ENCODE assay signal across 8 mouse cellular contexts in genomic region chr11:53478383-53479170, GRCm38 (mm10). TPM values are rescaled to one million over a fixed set of nuclear protein-coding genes. Genes with fewer than 3 reads are reported as not detected.
DNase-seq lines count a peak whose midpoint lies in the region; ATAC-seq and TF ChIP-seq lines count a peak whose summit lies in the region.

No protein-coding gene starts in this region.

- no peak for TF ChIP-seq CTCF in heart, postnatal 0 days (IDR thresholded peaks at IDR 0.05; ENCODE audit: low read depth)

- H3K27me3 ChIP-seq in heart, postnatal 0 days (ENCODE audit: control insufficient read depth, insufficient read depth, low read length), result peaks cover 54% of the 10 kb centered on the region
- peaks cover 68% of the 10 kb centered on the region for H3K27me3 ChIP-seq in liver, embryonic 15.5 days

- 7% methylated on average over 79 of the region's 79 CpGs for WGBS in heart, postnatal 0 days
- WGBS in liver, embryonic 15.5 days (ENCODE audit: insufficient replicate concordance), result 7% methylated on average over 79 of the region's 79 CpGs

- H3K27ac ChIP-seq in heart, postnatal 0 days (ENCODE audit: low read depth), result no peak overlapping the region
- peak overlapping the region; percentile 99 for H3K27ac ChIP-seq in liver, embryonic 15.5 days (replicated peaks)

- H3K9ac ChIP-seq in heart, postnatal 0 days (replicated peaks; ENCODE audit: low read depth, low read length), result peak overlapping the region; percentile 38; the same call in 1 of the 2 replicates
- H3K9ac ChIP-seq in liver, embryonic 15.5 days, result peak overlapping the region; percentile 87

- peak; percentile 54 for DNase-seq in cerebellum, adult 11 months
- no peak for DNase-seq in cerebellum, adult 9-10 months
- peak; percentile 37 to 53 for DNase-seq in right cerebral cortex, adult 2 months (ENCODE audit: low spot score in 2 of 2)
- DNase-seq in right cerebral cortex, postnatal 4 days, result no peak
- no peak for DNase-seq in heart, postnatal 0 days (ENCODE audit: low spot score)
- no peak for DNase-seq in ovary, postnatal 10 days (ENCODE audit: low spot score)
- DNase-seq in urinary bladder, adult 18-20 months (ENCODE audit: low spot score in 2 of 2), result no peak

- H3K4me1 ChIP-seq in heart, postnatal 0 days (ENCODE audit: control insufficient read depth, insufficient read depth), result 0 out of 2 replicates have a peak, but pooled peaks cover 10% of the 10 kb centered on the region
- H3K4me1 ChIP-seq in liver, embryonic 15.5 days (replicated peaks), result peaks cover 57% of the 10 kb centered on the region

- H3K36me3 ChIP-seq in heart, postnatal 0 days (replicated peaks; ENCODE audit: control insufficient read depth, insufficient read depth, low read length), result no peaks in the 10 kb centered on the region
- peaks cover 20% of the 10 kb centered on the region for H3K36me3 ChIP-seq in liver, embryonic 15.5 days (replicated peaks)

- no peak for TF ChIP-seq EP300 in heart, postnatal 0 days (IDR thresholded peaks at IDR 0.05; ENCODE audit: low read depth)

- H3K9me3 ChIP-seq in heart, postnatal 0 days (replicated peaks; ENCODE audit: control insufficient read depth, low read length), result no peaks in the 10 kb centered on the region
- H3K9me3 ChIP-seq in liver, embryonic 15.5 days (replicated peaks), result no peaks in the 10 kb centered on the region

- peak overlapping the region; percentile 58 for H3K4me3 ChIP-seq in heart, postnatal 0 days (ENCODE audit: low read depth, low read length)
- H3K4me3 ChIP-seq in liver, embryonic 15.5 days (replicated peaks), result peak overlapping the region; percentile 75

- H3K4me2 ChIP-seq in heart, postnatal 0 days (ENCODE audit: low read depth, low read length), result peak overlapping the region; percentile 89
- H3K4me2 ChIP-seq in liver, embryonic 15.5 days, result peak overlapping the region; percentile 92

- peak; percentile 27; the same call in 1 of the 2 replicates for ATAC-seq in heart, postnatal 0 days (ENCODE audit: insufficient read depth, low read depth)
- ATAC-seq in liver, embryonic 15.5 days (ENCODE audit: insufficient read depth), result no peak

RNA-seq across cellular contexts. Expression of gene Gm9945, which starts 1.4 kb away (rescaled TPM):
- not detected in 2 replicates for total RNA-seq in heart, postnatal 0 days (2014; rRNA removed; ENCODE audit: low replicate concordance)
- polyA plus RNA-seq in heart, postnatal 0 days (2015; fragmentation: Nextera tagmentation; extraction: Ambion mirVana), result not detected in 2 replicates
- polyA plus RNA-seq in liver, embryonic 15.5 days (2015; fragmentation: Nextera tagmentation; extraction: Ambion mirVana), result 0.62 and 0.99 TPM in 2 replicates

RNA-seq across cellular contexts. Expression of gene Sowaha, which starts 1.5 kb away (rescaled TPM):
- not detected in 2 replicates for total RNA-seq in heart, postnatal 0 days (2014; rRNA removed; ENCODE audit: low replicate concordance)
- polyA plus RNA-seq in heart, postnatal 0 days (2015; fragmentation: Nextera tagmentation; extraction: Ambion mirVana), result 0.04 and 0.08 TPM in 2 replicates
- polyA plus RNA-seq in liver, embryonic 15.5 days (2015; fragmentation: Nextera tagmentation; extraction: Ambion mirVana), result 18.7 and 23.0 TPM in 2 replicates

RNA-seq across cellular contexts. Expression of gene Gm9837, which starts 8.3 kb away (rescaled TPM):
- not detected in 2 replicates for total RNA-seq in heart, postnatal 0 days (2014; rRNA removed; ENCODE audit: low replicate concordance)
- polyA plus RNA-seq in heart, postnatal 0 days (2015; fragmentation: Nextera tagmentation; extraction: Ambion mirVana), result not detected in 2 replicates
- polyA plus RNA-seq in liver, embryonic 15.5 days (2015; fragmentation: Nextera tagmentation; extraction: Ambion mirVana), result not detected in 2 replicates

RNA-seq across cellular contexts. Expression of gene Shroom1, which starts 21.6 kb away (rescaled TPM):
- total RNA-seq in heart, postnatal 0 days (2014; rRNA removed; ENCODE audit: low replicate concordance), result 1.4 and 2.9 TPM in 2 replicates
- polyA plus RNA-seq in heart, postnatal 0 days (2015; fragmentation: Nextera tagmentation; extraction: Ambion mirVana), result 0.40 and 0.41 TPM in 2 replicates
- 2.9 and 4.0 TPM in 2 replicates for polyA plus RNA-seq in liver, embryonic 15.5 days (2015; fragmentation: Nextera tagmentation; extraction: Ambion mirVana)

RNA-seq across cellular contexts. Expression of gene Gm10447, which starts 21.7 kb away (rescaled TPM):
- total RNA-seq in heart, postnatal 0 days (2014; rRNA removed; ENCODE audit: low replicate concordance), result not detected in 2 replicates
- polyA plus RNA-seq in heart, postnatal 0 days (2015; fragmentation: Nextera tagmentation; extraction: Ambion mirVana), result 0.04 TPM in 1 of 2 replicates, not detected in the other
- polyA plus RNA-seq in liver, embryonic 15.5 days (2015; fragmentation: Nextera tagmentation; extraction: Ambion mirVana), result 0.09 and 0.13 TPM in 2 replicates

Comparison
In these comparisons a context has a peak if more than half of its experiments do, and no peak if none do; other contexts are left out.
1. DNase-seq: peak in cerebellum, adult 11 months (single experiment) and right cerebral cortex, adult 2 months (2 of 2); none in cerebellum, adult 9-10 months (single experiment), right cerebral cortex, postnatal 4 days (single experiment), heart, postnatal 0 days (single experiment), ovary, postnatal 10 days (single experiment) and urinary bladder, adult 18-20 months (0 of 2).
2. RNA of gene Sowaha, which starts 1.5 kb away (polyA plus RNA-seq): 18.7 to 23.0 TPM in liver, embryonic 15.5 days; 0.04 to 0.08 TPM in heart, postnatal 0 days; every median in the first group is over 10 times any median in the second.